In genomic region chr3:107101456-107101786, GRCm38 (mm10) we compare ENCODE assay signal across 8 mouse cellular contexts. TPM values are rescaled to one million over a fixed set of nuclear protein-coding genes. Genes with fewer than 3 reads are reported as not detected.
A peak's percentile ranks its signal among the peaks of the same experiment; 100 is the strongest.
DNase-seq lines count a peak whose midpoint lies in the region; ATAC-seq and TF ChIP-seq lines count a peak whose summit lies in the region.

No protein-coding gene starts in this region.

- H3K36me3 ChIP-seq in lung, embryonic 14.5 days (ENCODE audit: insufficient read depth) = no peaks in the 10 kb centered on the region
- H3K36me3 ChIP-seq in kidney, embryonic 16.5 days (ENCODE audit: insufficient read depth, low read length) = no peaks in the 10 kb centered on the region
- H3K36me3 ChIP-seq in midbrain, postnatal 0 days (ENCODE audit: insufficient read depth, low read length) = peaks cover 2% of the 10 kb centered on the region; the same call in 1 of the 2 replicates

- H3K9me3 ChIP-seq in lung, embryonic 14.5 days (ENCODE audit: low read depth, low read length) = no peaks in the 10 kb centered on the region
- H3K9me3 ChIP-seq in kidney, embryonic 16.5 days (ENCODE audit: low read length) = no peaks in the 10 kb centered on the region
- no peaks in the 10 kb centered on the region for H3K9me3 ChIP-seq in midbrain, postnatal 0 days (ENCODE audit: low read length)

- TF ChIP-seq POLR2A in embryonic fibroblast, embryonic 13.5 days (IDR thresholded peaks at IDR 0.05; ENCODE audit: low read depth, low read length) = no peak

- no peak for DNase-seq in lung, embryonic 14.5 days
- no peak for DNase-seq in lung, postnatal 4 days
- peak; percentile 15 for DNase-seq in midbrain, postnatal 0 days (ENCODE audit: low spot score)
- DNase-seq in testis, postnatal 14 days (ENCODE audit: low spot score) = no peak

- H3K9ac ChIP-seq in lung, embryonic 14.5 days = peak overlapping the region; percentile 48
- H3K9ac ChIP-seq in kidney, embryonic 16.5 days (replicated peaks; ENCODE audit: low read length) = peak overlapping the region; percentile 30
- H3K9ac ChIP-seq in midbrain, postnatal 0 days (replicated peaks; ENCODE audit: low read length, poor library complexity, severe bottlenecking) = peak overlapping the region; percentile 80

- H3K27ac ChIP-seq in lung, embryonic 14.5 days (ENCODE audit: low read depth) = no peak overlapping the region
- no peak overlapping the region for H3K27ac ChIP-seq in embryonic fibroblast, embryonic 13.5 days (ENCODE audit: insufficient read depth, low read length)
- no peak overlapping the region for H3K27ac ChIP-seq in kidney, embryonic 16.5 days (ENCODE audit: low read length)
- peak overlapping the region; percentile 89 for H3K27ac ChIP-seq in midbrain, postnatal 0 days (ENCODE audit: low read depth, low read length)

- peak; percentile 36; the same call in 1 of the 2 replicates for ATAC-seq in lung, embryonic 14.5 days (ENCODE audit: insufficient read depth)
- peak; percentile 41 for ATAC-seq in cerebellum, adult (ENCODE audit: insufficient number of reproducible peaks, low FRiP score, low TSS enrichment)
- ATAC-seq in kidney, embryonic 16.5 days (ENCODE audit: low FRiP score, low TSS enrichment) = peak; percentile 17; the same call in 1 of the 2 replicates
- ATAC-seq in midbrain, postnatal 0 days (ENCODE audit: low FRiP score) = peak; percentile 74
- ATAC-seq in megakaryocyte-erythroid progenitor cell, adult 5-6 weeks (replicated peaks; ENCODE audit: low FRiP score, low TSS enrichment, poor library complexity, severe bottlenecking) = no peak

- H3K4me1 ChIP-seq in lung, embryonic 14.5 days (ENCODE audit: insufficient read depth) = 0 out of 2 replicates have a peak, but pooled peaks cover 3% of the 10 kb centered on the region
- H3K4me1 ChIP-seq in embryonic fibroblast, embryonic 13.5 days (ENCODE audit: control insufficient read depth, insufficient read depth, low read length) = no peaks in the 10 kb centered on the region
- peaks cover 9% of the 10 kb centered on the region for H3K4me1 ChIP-seq in kidney, embryonic 16.5 days (ENCODE audit: insufficient read depth, low read length)
- peaks cover 19% of the 10 kb centered on the region for H3K4me1 ChIP-seq in midbrain, postnatal 0 days (ENCODE audit: insufficient read depth, low read length)

- H3K4me2 ChIP-seq in lung, embryonic 14.5 days = peak overlapping the region; percentile 95
- H3K4me2 ChIP-seq in kidney, embryonic 16.5 days (replicated peaks; ENCODE audit: low read depth, low read length) = peak overlapping the region; percentile 87
- peak overlapping the region; percentile 86 for H3K4me2 ChIP-seq in midbrain, postnatal 0 days (ENCODE audit: low read depth, low read length, poor library complexity, severe bottlenecking)

- peaks cover 45% of the 10 kb centered on the region for H3K27me3 ChIP-seq in lung, embryonic 14.5 days (ENCODE audit: insufficient read depth, low read length)
- H3K27me3 ChIP-seq in kidney, embryonic 16.5 days (ENCODE audit: insufficient read depth, low read length) = peaks cover 53% of the 10 kb centered on the region
- H3K27me3 ChIP-seq in midbrain, postnatal 0 days (ENCODE audit: insufficient read depth, low read length) = no peaks in the 10 kb centered on the region

- WGBS in lung, embryonic 14.5 days = under 1% methylated on average over 28 of the region's 41 CpGs
- 0% methylated on average over 34 of the region's 41 CpGs for WGBS in kidney, embryonic 16.5 days
- 0% methylated on average over 24 of the region's 41 CpGs for WGBS in midbrain, postnatal 0 days

- no peak for TF ChIP-seq CTCF in lung, embryonic 14.5 days (IDR thresholded peaks at IDR 0.05; ENCODE audit: low read depth)
- TF ChIP-seq CTCF in embryonic fibroblast, embryonic 13.5 days (IDR thresholded peaks at IDR 0.05; ENCODE audit: borderline replicate concordance, insufficient read depth, low read length) = no peak
- TF ChIP-seq CTCF in midbrain, postnatal 0 days (IDR thresholded peaks at IDR 0.05) = no peak

- peak overlapping the region; percentile 54 for H3K4me3 ChIP-seq in lung, embryonic 14.5 days (ENCODE audit: low read depth, low read length)
- H3K4me3 ChIP-seq in embryonic fibroblast, embryonic 13.5 days (ENCODE audit: insufficient read depth, low read length) = peak overlapping the region; percentile 35
- H3K4me3 ChIP-seq in kidney, embryonic 16.5 days (ENCODE audit: low read length) = peak overlapping the region; percentile 61
- peak overlapping the region; percentile 79 for H3K4me3 ChIP-seq in midbrain, postnatal 0 days (ENCODE audit: low read depth, low read length)

RNA-seq across cellular contexts. Expression of gene Kcna2, which starts 0.5 kb away (rescaled TPM):
- polyA plus RNA-seq in lung, embryonic 14.5 days (2014; fragmentation: Nextera tagmentation; extraction: Ambion mirVana) = 0.42 and 0.51 TPM in 2 replicates
- polyA plus RNA-seq in embryonic fibroblast, embryonic 13.5 days (2011; ENCODE audit: insufficient read length, low read depth, missing spikeins) = 0.07 TPM in 1 of 2 replicates, not detected in the other
- polyA plus RNA-seq in kidney, embryonic 16.5 days (2015; fragmentation: Nextera tagmentation; extraction: Ambion mirVana) = 0.02 and 0.09 TPM in 2 replicates
- total RNA-seq in midbrain, postnatal 0 days (2014; rRNA removed) = 17.6 and 17.7 TPM in 2 replicates
- polyA plus RNA-seq in midbrain, postnatal 0 days (2015; fragmentation: Nextera tagmentation; extraction: Ambion mirVana) = 1.4 and 1.7 TPM in 2 replicates
- not detected in 2 replicates for total RNA-seq in megakaryocyte-erythroid progenitor cell, adult 5-6 weeks (2014; fragmentation: Nextera tagmentation)
- not detected in 2 replicates for total RNA-seq in megakaryocyte-erythroid progenitor cell, adult 5-6 weeks (2017)

Comparison
In these comparisons a context has a peak if more than half of its experiments do, and no peak if none do; other contexts are left out.
1. H3K9ac ChIP-seq: peak in every context shown above with its lines; median percentile 80 in midbrain, postnatal 0 days; 48 in lung, embryonic 14.5 days; 30 in kidney, embryonic 16.5 days.